Mouse (Mus musculus): ENCODE measurements at regions not wholly inside any gene's neighbourhood (a gene's known extent, or its start where the extent isn't known, plus 50 kb on each side); places are given as distances from the start of the nearest gene placed in this dataset.
A peak's percentile ranks its signal among the peaks of the same experiment; 100 is the strongest.

- 7% methylated on average over 2 of the region's 2 CpGs for WGBS
- ATAC-seq (peak; percentile 82), DNase-seq (ENCODE audit: low spot score) (peak; percentile 78)
- Histone ChIP-seq H3K4me1 (ENCODE audit: control insufficient read depth, insufficient read depth, low read length) (no peaks in the 10 kb centered on the region), H3K4me3 (ENCODE audit: low read depth, low read length) (no peak overlapping the region), H3K9ac (ENCODE audit: low read length) (no peak overlapping the region), H3K4me2 (ENCODE audit: low read length) (no peak overlapping the region), H3K36me3 (ENCODE audit: control insufficient read depth, insufficient read depth, low read length) (no peaks in the 10 kb centered on the region), H3K27ac (ENCODE audit: low read depth, low read length) (no peak overlapping the region), H3K9me3 (replicated peaks; ENCODE audit: control insufficient read depth, low read length) (no peaks in the 10 kb centered on the region), H3K27me3 (replicated peaks; ENCODE audit: control insufficient read depth, insufficient read depth, low read length) (no peaks in the 10 kb centered on the region)
These were observed 328.0 kb downstream of the Slco6d1 start for GRCm38 (mm10) chr1:98748886-98749285.

- ATAC-seq, result no peak
- Histone ChIP-seq H3K9ac (ENCODE audit: low read length) (no peak overlapping the region), H3K9me3 (replicated peaks; ENCODE audit: control insufficient read depth, low read length) (no peaks in the 10 kb centered on the region), H3K27ac (ENCODE audit: low read depth, low read length) (no peak overlapping the region), H3K4me1 (ENCODE audit: control insufficient read depth, insufficient read depth, low read length) (no peaks in the 10 kb centered on the region), H3K27me3 (replicated peaks; ENCODE audit: control insufficient read depth, insufficient read depth, low read length) (no peaks in the 10 kb centered on the region), H3K4me3 (ENCODE audit: low read depth, low read length) (no peak overlapping the region), H3K4me2 (ENCODE audit: low read length) (no peak overlapping the region), H3K36me3 (ENCODE audit: control insufficient read depth, insufficient read depth, low read length) (no peaks in the 10 kb centered on the region)
- DNase-seq (ENCODE audit: low spot score), result no peak
- 88% methylated on average over 2 of the region's 2 CpGs for WGBS
These were observed 367.6 kb downstream of the Slco6d1 start for GRCm38 (mm10) chr1:98788528-98788927.

- DNase-seq (ENCODE audit: low spot score), result no peak
- no peaks in the 10 kb centered on the region for H3K4me1 ChIP-seq (ENCODE audit: control insufficient read depth, insufficient read depth, low read length)
- no peak overlapping the region for H3K4me3 ChIP-seq (ENCODE audit: low read depth, low read length)
- no peaks in the 10 kb centered on the region for H3K27me3 ChIP-seq (replicated peaks; ENCODE audit: control insufficient read depth, insufficient read depth, low read length)
- no peak for ATAC-seq
- H3K4me2 ChIP-seq (ENCODE audit: low read length), result no peak overlapping the region
- H3K36me3 ChIP-seq (ENCODE audit: control insufficient read depth, insufficient read depth, low read length), result no peaks in the 10 kb centered on the region
- no peak overlapping the region for H3K9ac ChIP-seq (ENCODE audit: low read length)
- H3K9me3 ChIP-seq (replicated peaks; ENCODE audit: control insufficient read depth, low read length), result no peaks in the 10 kb centered on the region
- 95% methylated on average over 3 of the region's 3 CpGs for WGBS
- no peak overlapping the region for H3K27ac ChIP-seq (ENCODE audit: low read depth, low read length)
These were observed 372.4 kb downstream of the Slco6d1 start for GRCm38 (mm10) chr1:98793320-98793719.

- Histone ChIP-seq H3K9me3 (replicated peaks; ENCODE audit: control insufficient read depth, low read length) (no peaks in the 10 kb centered on the region), H3K4me1 (ENCODE audit: control insufficient read depth, insufficient read depth, low read length) (no peaks in the 10 kb centered on the region), H3K36me3 (ENCODE audit: control insufficient read depth, insufficient read depth, low read length) (no peaks in the 10 kb centered on the region), H3K9ac (ENCODE audit: low read length) (no peak overlapping the region), H3K4me3 (ENCODE audit: low read depth, low read length) (no peak overlapping the region), H3K4me2 (ENCODE audit: low read length) (no peak overlapping the region), H3K27ac (ENCODE audit: low read depth, low read length) (no peak overlapping the region), H3K27me3 (replicated peaks; ENCODE audit: control insufficient read depth, insufficient read depth, low read length) (no peaks in the 10 kb centered on the region)
- no peak for DNase-seq (ENCODE audit: low spot score)
- no peak for ATAC-seq
These were observed 391.6 kb downstream of the Slco6d1 start for GRCm38 (mm10) chr1:98812543-98812942.

GRCm38 (mm10) chr1:98813990-98814389 lies 393.1 kb downstream of the Slco6d1 start:
- no peak overlapping the region for H3K4me2 ChIP-seq (ENCODE audit: low read length)
- H3K27ac ChIP-seq (ENCODE audit: low read depth, low read length), result no peak overlapping the region
- ATAC-seq (no peak), DNase-seq (ENCODE audit: low spot score) (no peak)
- H3K9ac ChIP-seq (ENCODE audit: low read length), result no peak overlapping the region
- no peaks in the 10 kb centered on the region for H3K36me3 ChIP-seq (ENCODE audit: control insufficient read depth, insufficient read depth, low read length)
- WGBS, result 96% methylated on average over 2 of the region's 2 CpGs
- no peaks in the 10 kb centered on the region for H3K4me1 ChIP-seq (ENCODE audit: control insufficient read depth, insufficient read depth, low read length)
- H3K27me3 ChIP-seq (replicated peaks; ENCODE audit: control insufficient read depth, insufficient read depth, low read length), result no peaks in the 10 kb centered on the region
- H3K4me3 ChIP-seq (ENCODE audit: low read depth, low read length), result no peak overlapping the region
- H3K9me3 ChIP-seq (replicated peaks; ENCODE audit: control insufficient read depth, low read length), result no peaks in the 10 kb centered on the region

GRCm38 (mm10) chr1:98818076-98818475 lies 397.2 kb downstream of the Slco6d1 start:
- H3K4me2 ChIP-seq (ENCODE audit: low read length), result no peak overlapping the region
- H3K9me3 ChIP-seq (replicated peaks; ENCODE audit: control insufficient read depth, low read length), result no peaks in the 10 kb centered on the region
- no peaks in the 10 kb centered on the region for H3K4me1 ChIP-seq (ENCODE audit: control insufficient read depth, insufficient read depth, low read length)
- WGBS, result 94% methylated on average over 2 of the region's 2 CpGs
- no peak overlapping the region for H3K27ac ChIP-seq (ENCODE audit: low read depth, low read length)
- H3K9ac ChIP-seq (ENCODE audit: low read length), result no peak overlapping the region
- no peaks in the 10 kb centered on the region for H3K36me3 ChIP-seq (ENCODE audit: control insufficient read depth, insufficient read depth, low read length)
- no peak for ATAC-seq
- no peak for DNase-seq (ENCODE audit: low spot score)
- H3K4me3 ChIP-seq (ENCODE audit: low read depth, low read length), result no peak overlapping the region
- no peaks in the 10 kb centered on the region for H3K27me3 ChIP-seq (replicated peaks; ENCODE audit: control insufficient read depth, insufficient read depth, low read length)

GRCm38 (mm10) chr1:98860236-98860635 lies 439.3 kb downstream of the Slco6d1 start:
- DNase-seq (ENCODE audit: low spot score), result no peak
- 92% methylated on average over 1 of the region's 1 CpGs for WGBS
- Histone ChIP-seq H3K4me3 (ENCODE audit: low read depth, low read length) (no peak overlapping the region), H3K27ac (ENCODE audit: low read depth, low read length) (no peak overlapping the region), H3K27me3 (replicated peaks; ENCODE audit: control insufficient read depth, insufficient read depth, low read length) (no peaks in the 10 kb centered on the region), H3K4me2 (ENCODE audit: low read length) (no peak overlapping the region), H3K9ac (ENCODE audit: low read length) (no peak overlapping the region), H3K36me3 (ENCODE audit: control insufficient read depth, insufficient read depth, low read length) (no peaks in the 10 kb centered on the region), H3K9me3 (replicated peaks; ENCODE audit: control insufficient read depth, low read length) (no peaks in the 10 kb centered on the region), H3K4me1 (ENCODE audit: control insufficient read depth, insufficient read depth, low read length) (no peaks in the 10 kb centered on the region)
- ATAC-seq, result no peak

GRCm38 (mm10) chr1:98906260-98906659 lies 485.3 kb downstream of the Slco6d1 start:
- Histone ChIP-seq H3K27ac (ENCODE audit: low read depth, low read length) (no peak overlapping the region), H3K9ac (ENCODE audit: low read length) (no peak overlapping the region), H3K4me2 (ENCODE audit: low read length) (no peak overlapping the region), H3K36me3 (ENCODE audit: control insufficient read depth, insufficient read depth, low read length) (no peaks in the 10 kb centered on the region), H3K4me3 (ENCODE audit: low read depth, low read length) (no peak overlapping the region), H3K9me3 (replicated peaks; ENCODE audit: control insufficient read depth, low read length) (no peaks in the 10 kb centered on the region), H3K4me1 (ENCODE audit: control insufficient read depth, insufficient read depth, low read length) (no peaks in the 10 kb centered on the region), H3K27me3 (replicated peaks; ENCODE audit: control insufficient read depth, insufficient read depth, low read length) (no peaks in the 10 kb centered on the region)
- 88% methylated on average over 3 of the region's 3 CpGs for WGBS
- ATAC-seq (no peak), DNase-seq (ENCODE audit: low spot score) (no peak)

- no peaks in the 10 kb centered on the region for H3K36me3 ChIP-seq (ENCODE audit: control insufficient read depth, insufficient read depth, low read length)
- H3K27me3 ChIP-seq (replicated peaks; ENCODE audit: control insufficient read depth, insufficient read depth, low read length), result no peaks in the 10 kb centered on the region
- no peak overlapping the region for H3K4me3 ChIP-seq (ENCODE audit: low read depth, low read length)
- H3K9me3 ChIP-seq (replicated peaks; ENCODE audit: control insufficient read depth, low read length), result no peaks in the 10 kb centered on the region
- no peak overlapping the region for H3K4me2 ChIP-seq (ENCODE audit: low read length)
- no peaks in the 10 kb centered on the region for H3K4me1 ChIP-seq (ENCODE audit: control insufficient read depth, insufficient read depth, low read length)
- no peak overlapping the region for H3K9ac ChIP-seq (ENCODE audit: low read length)
- WGBS, result 90% methylated on average over 2 of the region's 2 CpGs
- DNase-seq (ENCODE audit: low spot score) (no peak), ATAC-seq (no peak)
- no peak overlapping the region for H3K27ac ChIP-seq (ENCODE audit: low read depth, low read length)
These were observed 502.1 kb downstream of the Slco6d1 start for GRCm38 (mm10) chr1:98923043-98923442.

- no peaks in the 10 kb centered on the region for H3K9me3 ChIP-seq (replicated peaks; ENCODE audit: control insufficient read depth, low read length)
- H3K9ac ChIP-seq (ENCODE audit: low read length), result no peak overlapping the region
- H3K36me3 ChIP-seq (ENCODE audit: control insufficient read depth, insufficient read depth, low read length), result no peaks in the 10 kb centered on the region
- DNase-seq (ENCODE audit: low spot score), result peak; percentile 4
- no peak overlapping the region for H3K4me2 ChIP-seq (ENCODE audit: low read length)
- H3K4me3 ChIP-seq (ENCODE audit: low read depth, low read length), result no peak overlapping the region
- 47% methylated on average over 2 of the region's 2 CpGs for WGBS
- no peak overlapping the region for H3K27ac ChIP-seq (ENCODE audit: low read depth, low read length)
- no peak for ATAC-seq
- H3K27me3 ChIP-seq (replicated peaks; ENCODE audit: control insufficient read depth, insufficient read depth, low read length), result no peaks in the 10 kb centered on the region
- H3K4me1 ChIP-seq (ENCODE audit: control insufficient read depth, insufficient read depth, low read length), result no peaks in the 10 kb centered on the region
These were observed 504.0 kb downstream of the Slco6d1 start for GRCm38 (mm10) chr1:98924933-98925332.

All from forebrain, embryonic 14.5 days (tissue).